Mouse (Mus musculus): ENCODE measurements around the gene Csgalnact2. TPM values are rescaled to one million over a fixed set of nuclear protein-coding genes. Genes with fewer than 3 reads are reported as not detected.

Gene Csgalnact2
- total and polyA plus RNA-seq, 3 experiments: 2.2 to 6.4 (median 3.0) TPM

DNA sequence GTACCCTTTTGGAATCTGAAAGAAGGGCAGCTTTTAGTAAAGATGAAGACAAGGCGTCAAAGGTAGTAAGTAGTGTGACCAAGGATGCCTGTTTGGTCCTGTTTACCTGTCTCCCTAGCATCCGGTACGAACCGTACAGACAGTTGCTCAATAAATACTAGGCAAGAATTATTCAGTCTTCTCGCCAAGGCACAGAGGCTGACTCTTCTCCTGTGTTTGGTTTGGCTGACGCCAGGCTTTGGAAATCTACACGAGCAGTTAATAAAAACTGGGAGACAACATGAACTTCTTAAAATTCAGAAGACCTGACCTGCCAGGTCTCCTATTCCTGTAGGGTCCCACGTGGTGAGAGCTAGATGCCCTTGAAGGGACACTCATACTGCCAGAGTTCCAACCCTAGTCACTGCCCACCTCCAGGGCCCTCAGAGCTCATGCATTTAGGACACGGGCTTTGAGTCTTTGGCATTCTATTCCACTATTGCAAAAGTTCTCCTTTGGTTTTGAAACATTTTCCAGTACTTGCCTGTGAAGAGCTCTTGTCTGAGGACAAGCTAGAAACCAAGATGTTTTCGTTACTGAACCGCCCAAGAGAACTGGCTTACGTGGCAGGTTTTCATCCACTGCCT lies 23.6 kb upstream of the Csgalnact2 start:
- Histone ChIP-seq H3K79me2 (replicated peaks; ENCODE audit: control insufficient read depth, extremely low read depth, insufficient read depth, poor library complexity, severe bottlenecking) (no peaks in the 10 kb centered on the region), H3K27ac (ENCODE audit: insufficient read depth, low read depth) (no peak overlapping the region), H3K27me3 (replicated peaks) (peaks cover 80% of the 10 kb centered on the region), H3K9ac (ENCODE audit: insufficient read depth, low read depth) (no peak overlapping the region), H3K4me2 (ENCODE audit: insufficient read depth, low read depth, poor library complexity, severe bottlenecking) (no peak overlapping the region), H3K9me3 (replicated peaks; ENCODE audit: low read length) (no peaks in the 10 kb centered on the region), H3K4me1 (ENCODE audit: control insufficient read depth in 1 of 2, insufficient read depth in 2 of 2) (0 out of 4 replicates have a peak, but pooled peaks cover 0 to 3% of the 10 kb centered on the region in 2 experiments), H3K4me3 (replicated peaks in 1 of 3; ENCODE audit: low read depth in 2 of 3, low read length in 2 of 3, poor library complexity in 1 of 3) (no peak overlapping the region), H3K36me3 (replicated peaks in 1 of 2; ENCODE audit: control insufficient read depth in 1 of 2, insufficient read depth in 1 of 2, low read length in 1 of 2) (no peaks in the 10 kb centered on the region)
- no peak for TF ChIP-seq KAT2A (IDR thresholded peaks at IDR 0.05; ENCODE audit: insufficient replicate concordance, low read length)
- no peak for TF ChIP-seq JUND (conservative IDR thresholded peaks at IDR 0.05; ENCODE audit: low read depth, low read length)
- TF ChIP-seq USF2 (conservative IDR thresholded peaks at IDR 0.05; ENCODE audit: low read depth, low read length): no peak
- no peak for TF ChIP-seq RAD21 (IDR thresholded peaks at IDR 0.05; ENCODE audit: low read depth, low read length)
- no peak for TF ChIP-seq CHD1 (IDR thresholded peaks at IDR 0.05; ENCODE audit: low read depth, low read length)
- TF ChIP-seq BHLHE40 (IDR thresholded peaks at IDR 0.05; ENCODE audit: low read depth, low read length): no peak
- no peak for TF ChIP-seq ETS1 (conservative IDR thresholded peaks at IDR 0.05; ENCODE audit: low read depth, low read length)
- no peak for TF ChIP-seq UBTF (IDR thresholded peaks at IDR 0.05; ENCODE audit: low read depth, low read length)
- in situ Hi-C loops (cut with MboI; ENCODE audit: low pct_ligation_motif_present, low pct_unique_long_range_greater_than_20kb, low sequenced_read_pairs) (no loop called here), dilution Hi-C loops (cut with MboI; ENCODE audit: extremely low pct_ligation_motif_present, extremely low pct_unique_long_range_greater_than_20kb, low sequenced_read_pairs) (no loop called here)
- no peak for DNase-seq (ENCODE audit: extremely low read depth)

DNA sequence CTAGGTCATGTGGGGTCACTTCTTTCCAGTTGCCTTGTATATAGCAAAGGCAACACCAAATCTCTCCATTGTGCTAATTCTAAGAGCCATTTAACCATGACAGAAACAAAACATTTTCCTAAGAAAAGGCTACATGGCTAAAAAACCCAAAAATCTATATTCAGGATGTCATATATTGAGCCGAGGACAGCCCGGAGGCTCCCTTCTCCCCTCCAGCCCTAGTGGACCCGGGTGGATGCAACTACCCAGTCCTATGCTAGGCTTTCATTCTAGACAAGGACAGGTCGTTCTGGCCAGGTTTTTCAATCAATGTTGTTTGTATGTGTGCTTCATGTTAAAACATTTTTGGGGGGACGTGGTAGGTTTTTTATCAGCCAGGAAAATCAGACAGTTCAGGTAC lies 14.2 kb upstream of the Csgalnact2 start:
- H3K27me3 ChIP-seq (replicated peaks): peaks cover 84% of the 10 kb centered on the region
- H3K4me1 ChIP-seq (ENCODE audit: control insufficient read depth in 1 of 2, insufficient read depth in 2 of 2): no peaks in the 10 kb centered on the region
- in situ Hi-C loops (cut with MboI; ENCODE audit: low pct_ligation_motif_present, low pct_unique_long_range_greater_than_20kb, low sequenced_read_pairs): no loop called here
- no peak for DNase-seq (ENCODE audit: extremely low read depth)
- no peak overlapping the region for H3K4me3 ChIP-seq (replicated peaks in 1 of 3; ENCODE audit: low read depth in 2 of 3, low read length in 2 of 3, poor library complexity in 1 of 3)
- no peaks in the 10 kb centered on the region for H3K9me3 ChIP-seq (replicated peaks; ENCODE audit: low read length)
- H3K4me2 ChIP-seq (ENCODE audit: insufficient read depth, low read depth, poor library complexity, severe bottlenecking): no peak overlapping the region
- H3K36me3 ChIP-seq (replicated peaks in 1 of 2; ENCODE audit: control insufficient read depth in 1 of 2, insufficient read depth in 1 of 2, low read length in 1 of 2): no peaks in the 10 kb centered on the region
- TF ChIP-seq POLR2AphosphoS2 (IDR thresholded peaks at IDR 0.05; ENCODE audit: low read depth, low read length): no peak
- TF ChIP-seq HCFC1 (IDR thresholded peaks at IDR 0.05; ENCODE audit: low read depth, low read length): no peak
- TF ChIP-seq NRF1 (IDR thresholded peaks at IDR 0.05; ENCODE audit: low read depth, low read length): no peak
- no peak for TF ChIP-seq ZC3H11A (IDR thresholded peaks at IDR 0.05; ENCODE audit: low read depth, low read length)
- TF ChIP-seq CHD2 (IDR thresholded peaks at IDR 0.05; ENCODE audit: low read length): no peak
- no peak for TF ChIP-seq ZKSCAN1 (IDR thresholded peaks at IDR 0.05; ENCODE audit: borderline replicate concordance, low read depth, low read length)
- TF ChIP-seq SIN3A (IDR thresholded peaks at IDR 0.05; ENCODE audit: low read length): no peak
- no peak for TF ChIP-seq MAZ (IDR thresholded peaks at IDR 0.05; ENCODE audit: low read depth, low read length)
- no peak for TF ChIP-seq ELF1 (IDR thresholded peaks at IDR 0.05; ENCODE audit: low read depth, low read length)
- TF ChIP-seq USF1 (IDR thresholded peaks at IDR 0.05; ENCODE audit: low read depth, low read length): no peak
- TF ChIP-seq EP300 (IDR thresholded peaks at IDR 0.05; ENCODE audit: low read length): no peak
- no peak for TF ChIP-seq SMC3 (IDR thresholded peaks at IDR 0.05; ENCODE audit: low read depth, low read length)
- no peak for TF ChIP-seq TBP (conservative IDR thresholded peaks at IDR 0.05; ENCODE audit: low read depth, low read length)
- no peak for TF ChIP-seq MAX (IDR thresholded peaks at IDR 0.05; ENCODE audit: low read length)
- no peak for TF ChIP-seq CTCF (conservative IDR thresholded peaks at IDR 0.05 in 1 of 2, IDR thresholded peaks at IDR 0.05 in 1 of 2; ENCODE audit: low read depth in 2 of 2, low read length in 2 of 2)
- TF ChIP-seq JUND (conservative IDR thresholded peaks at IDR 0.05; ENCODE audit: low read depth, low read length): no peak
- no peak overlapping the region for H3K27ac ChIP-seq (ENCODE audit: insufficient read depth, low read depth)
- dilution Hi-C loops (cut with MboI; ENCODE audit: extremely low pct_ligation_motif_present, extremely low pct_unique_long_range_greater_than_20kb, low sequenced_read_pairs): no loop called here
- no peaks in the 10 kb centered on the region for H3K79me2 ChIP-seq (replicated peaks; ENCODE audit: control insufficient read depth, extremely low read depth, insufficient read depth, poor library complexity, severe bottlenecking)
- no peak overlapping the region for H3K9ac ChIP-seq (ENCODE audit: insufficient read depth, low read depth)
